Mouse (Mus musculus): Measurements from ENCODE around the gene Nova2.

The Nova2 gene

GRCm38 (mm10) chr7:19012882-19013281 lies 87.2 kb downstream of the Nova2 start:
- DNase-seq (ENCODE audit: low spot score) = no peak

- DNase-seq (ENCODE audit: low spot score) = no peak
Measured at GRCm38 (mm10) chr7:19014452-19014851, 88.8 kb downstream of the Nova2 start.

All from ovary, postnatal 10 days (tissue).